Mouse (Mus musculus): ENCODE measurements around the gene Kti12. TPM values are rescaled to one million over a fixed set of nuclear protein-coding genes. Genes with fewer than 3 reads are reported as not detected.

The Kti12 gene
- total and polyA plus RNA-seq, 3 experiments = 65.3 to 90.5 TPM; not detected in 1

- Histone ChIP-seq H3K36me3 (ENCODE audit: control insufficient read depth in 1 of 2, insufficient read depth in 2 of 2, low read length in 2 of 2) (no peaks in the 10 kb centered on the region; a peak in 1 of 4 replicates), H3K79me2 (ENCODE audit: control insufficient read depth, insufficient read depth, low read length, poor library complexity) (no peaks in the 10 kb centered on the region), H3K9ac (ENCODE audit: control insufficient read depth, low read depth, low read length, poor library complexity, severe bottlenecking) (no peak overlapping the region), H3K27ac (ENCODE audit: control insufficient read depth, low read depth, low read length) (no peak overlapping the region), H3K9me3 (replicated peaks; ENCODE audit: insufficient read depth, low read length) (no peaks in the 10 kb centered on the region), H3K4me3 (ENCODE audit: control insufficient read depth in 1 of 2, insufficient read depth in 1 of 2, low read depth in 2 of 2, low read length in 2 of 2) (no peak overlapping the region), H3K27me3 (ENCODE audit: control insufficient read depth in 1 of 2, insufficient read depth in 2 of 2, low read length in 2 of 2) (no peaks in the 10 kb centered on the region; a peak in 1 of 4 replicates), H3K4me1 (ENCODE audit: control insufficient read depth in 1 of 2, insufficient read depth in 2 of 2, low read length in 2 of 2) (no peaks in the 10 kb centered on the region)
- no peak for DNase-seq (ENCODE audit: low read depth, low spot score)
- no peak for TF ChIP-seq MAX (IDR thresholded peaks at IDR 0.05; ENCODE audit: low read length)
- no peak for TF ChIP-seq EP300 (IDR thresholded peaks at IDR 0.05; ENCODE audit: low read depth in 1 of 2, low read length in 2 of 2)
- TF ChIP-seq MAZ (IDR thresholded peaks at IDR 0.05; ENCODE audit: low read depth, low read length) = no peak
- TF ChIP-seq KAT2A (conservative IDR thresholded peaks at IDR 0.05; ENCODE audit: low read depth, low read length) = no peak
- no peak for TF ChIP-seq MYB (IDR thresholded peaks at IDR 0.05; ENCODE audit: low read depth, low read length)
- no peak for TF ChIP-seq NRF1 (IDR thresholded peaks at IDR 0.05; ENCODE audit: insufficient read depth, low read depth, low read length, poor library complexity, severe bottlenecking)
- no peak for TF ChIP-seq UBTF (IDR thresholded peaks at IDR 0.05; ENCODE audit: borderline replicate concordance, insufficient read depth, low read depth, low read length)
- no peak for TF ChIP-seq ZKSCAN1 (IDR thresholded peaks at IDR 0.05; ENCODE audit: low read depth, low read length)
- TF ChIP-seq POLR2A (IDR thresholded peaks at IDR 0.05; ENCODE audit: control insufficient read depth in 1 of 2, insufficient read depth in 1 of 2, low read depth in 1 of 2, low read length in 2 of 2, poor library complexity in 1 of 2) = no peak
- no peak for TF ChIP-seq GABPA (IDR thresholded peaks at IDR 0.05; ENCODE audit: low read depth, low read length)
- TF ChIP-seq HCFC1 (IDR thresholded peaks at IDR 0.05; ENCODE audit: low read depth, low read length) = no peak
- TF ChIP-seq TAL1 (IDR thresholded peaks at IDR 0.05; ENCODE audit: low read length) = no peak
- TF ChIP-seq SMC3 (IDR thresholded peaks at IDR 0.05; ENCODE audit: low read depth, low read length) = no peak
Measured at GRCm38 (mm10) chr4:108811550-108811949, 36.0 kb upstream of the Kti12 start.

- Histone ChIP-seq H3K4me3 (ENCODE audit: control insufficient read depth in 1 of 2, insufficient read depth in 1 of 2, low read depth in 2 of 2, low read length in 2 of 2) (no peak overlapping the region), H3K4me1 (ENCODE audit: control insufficient read depth in 1 of 2, insufficient read depth in 2 of 2, low read length in 2 of 2) (no peaks in the 10 kb centered on the region), H3K27ac (ENCODE audit: control insufficient read depth, low read depth, low read length) (no peak overlapping the region), H3K27me3 (ENCODE audit: control insufficient read depth in 1 of 2, insufficient read depth in 2 of 2, low read length in 2 of 2) (no peaks in the 10 kb centered on the region), H3K9me3 (replicated peaks; ENCODE audit: insufficient read depth, low read length) (no peaks in the 10 kb centered on the region), H3K36me3 (ENCODE audit: control insufficient read depth in 1 of 2, insufficient read depth in 2 of 2, low read length in 2 of 2) (peaks cover 4 to 35% of the 10 kb centered on the region in 2 experiments), H3K79me2 (ENCODE audit: control insufficient read depth, insufficient read depth, low read length, poor library complexity) (no peaks in the 10 kb centered on the region), H3K9ac (ENCODE audit: control insufficient read depth, low read depth, low read length, poor library complexity, severe bottlenecking) (no peak overlapping the region)
- DNase-seq (ENCODE audit: low read depth, low spot score) = no peak
- no peak for TF ChIP-seq TBP (IDR thresholded peaks at IDR 0.05; ENCODE audit: low read depth, low read length)
- no peak for TF ChIP-seq ZC3H11A (IDR thresholded peaks at IDR 0.05; ENCODE audit: low read depth, low read length)
- no peak for TF ChIP-seq ZNF384 (IDR thresholded peaks at IDR 0.05; ENCODE audit: low read depth, low read length)
- TF ChIP-seq GABPA (IDR thresholded peaks at IDR 0.05; ENCODE audit: low read depth, low read length) = no peak
- TF ChIP-seq TAL1 (IDR thresholded peaks at IDR 0.05; ENCODE audit: low read length) = no peak
- TF ChIP-seq MAZ (IDR thresholded peaks at IDR 0.05; ENCODE audit: low read depth, low read length) = no peak
- TF ChIP-seq ETS1 (IDR thresholded peaks at IDR 0.05; ENCODE audit: low read depth, low read length) = no peak
- TF ChIP-seq JUND (IDR thresholded peaks at IDR 0.05; ENCODE audit: low read depth, low read length) = no peak
- no peak for TF ChIP-seq POLR2A (IDR thresholded peaks at IDR 0.05; ENCODE audit: control insufficient read depth in 1 of 2, insufficient read depth in 1 of 2, low read depth in 1 of 2, low read length in 2 of 2, poor library complexity in 1 of 2)
- no peak for TF ChIP-seq SIN3A (IDR thresholded peaks at IDR 0.05; ENCODE audit: low read length)
- no peak for TF ChIP-seq ZMIZ1 (IDR thresholded peaks at IDR 0.05; ENCODE audit: low read depth, low read length)
- no peak for TF ChIP-seq NRF1 (IDR thresholded peaks at IDR 0.05; ENCODE audit: insufficient read depth, low read depth, low read length, poor library complexity, severe bottlenecking)
- TF ChIP-seq MXI1 (IDR thresholded peaks at IDR 0.05; ENCODE audit: low read depth, low read length) = no peak
- no peak for TF ChIP-seq USF1 (IDR thresholded peaks at IDR 0.05; ENCODE audit: low read depth, low read length)
- no peak for TF ChIP-seq CTCF (IDR thresholded peaks at IDR 0.05 in 2 of 3, conservative IDR thresholded peaks at IDR 0.05 in 1 of 3; ENCODE audit: control insufficient read depth in 1 of 3, insufficient read depth in 1 of 3, low read depth in 2 of 3, low read length in 3 of 3, poor library complexity in 1 of 3, severe bottlenecking in 1 of 3)
- no peak for TF ChIP-seq RCOR1 (IDR thresholded peaks at IDR 0.05; ENCODE audit: low read depth, low read length)
- no peak for TF ChIP-seq KAT2A (conservative IDR thresholded peaks at IDR 0.05; ENCODE audit: low read depth, low read length)
- no peak for TF ChIP-seq USF2 (IDR thresholded peaks at IDR 0.05; ENCODE audit: borderline replicate concordance in 1 of 2, insufficient read depth in 1 of 2, low read depth in 1 of 2, low read length in 2 of 2)
- TF ChIP-seq RAD21 (IDR thresholded peaks at IDR 0.05; ENCODE audit: low read depth, low read length) = no peak
- no peak for TF ChIP-seq TCF12 (IDR thresholded peaks at IDR 0.05; ENCODE audit: low read depth, low read length)
Measured at GRCm38 (mm10) chr4:108825677-108826076, 21.9 kb upstream of the Kti12 start.

Data from MEL (cell line).